Mouse (Mus musculus) ES-Bruce4 (cell line): ENCODE results near the gene Preb.

Experiments
- CTCF ChIP-seq: IDR thresholded peaks from one replicate; pipeline ENCODE4 v1.8.1; 2011; ENCODE audit warnings: low read depth, low read length
- EP300 ChIP-seq: IDR thresholded peaks from 2 replicates; pipeline ENCODE4 v1.6.1; 2011; ENCODE audit warnings: low read depth, low read length; ENCODE audit not compliant: insufficient read depth
- POLR2A ChIP-seq: IDR thresholded peaks from one replicate; pipeline ENCODE4 v1.8.1; 2011; ENCODE audit warnings: low read length; ENCODE audit not compliant: insufficient read depth

DNA sequence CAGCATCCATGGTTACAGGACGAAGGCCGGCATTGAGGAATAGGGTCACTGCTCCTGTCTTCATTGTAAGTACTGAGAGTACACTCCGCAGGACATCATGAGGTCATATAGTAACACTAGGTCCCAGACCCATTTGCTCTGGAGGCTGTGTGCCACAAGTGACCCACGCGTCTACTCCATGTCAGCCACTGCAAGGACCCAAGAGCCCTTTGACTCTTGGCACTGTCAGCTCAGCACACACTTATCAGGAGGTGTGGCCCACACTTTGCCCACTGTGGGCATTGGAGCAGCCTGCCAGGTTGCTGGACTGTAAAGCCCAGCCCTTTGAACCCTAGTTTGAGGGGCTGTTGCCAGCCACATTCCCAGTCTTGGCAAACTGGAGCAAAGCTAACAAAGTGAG, 34.9 kb downstream of the Preb start:
- TF ChIP-seq CTCF: no peak
- no peak for TF ChIP-seq EP300
- no peak for TF ChIP-seq POLR2A
